Mouse (Mus musculus): ENCODE data around the gene Slc41a2. TPM values are rescaled to one million over a fixed set of nuclear protein-coding genes. Genes with fewer than 3 reads are reported as not detected.

The Slc41a2 gene
- total RNA-seq, 2 experiments from 2014 or later = 1.7 to 2.3 TPM

GRCm38 (mm10) chr10:83220217-83220616 lies 117.5 kb downstream of the Slc41a2 start:
- no peak for DNase-seq

GRCm38 (mm10) chr10:83219729-83220128 lies 118.0 kb downstream of the Slc41a2 start:
- peak; percentile 77 for DNase-seq

GRCm38 (mm10) chr10:83218778-83219177 lies 118.9 kb downstream of the Slc41a2 start:
- DNase-seq = no peak

GRCm38 (mm10) chr10:83217256-83217655 lies 120.4 kb downstream of the Slc41a2 start:
- DNase-seq = peak; percentile 58

GRCm38 (mm10) chr10:83215559-83215958 lies 122.1 kb downstream of the Slc41a2 start:
- no peak for DNase-seq

- DNase-seq = no peak
Measured at GRCm38 (mm10) chr10:83212618-83213017, 125.1 kb downstream of the Slc41a2 start.

- no peak for DNase-seq
Measured at GRCm38 (mm10) chr10:83210968-83211583, 126.6 kb downstream of the Slc41a2 start.

- DNase-seq = no peak
Measured at GRCm38 (mm10) chr10:83210122-83210521, 127.6 kb downstream of the Slc41a2 start.

GRCm38 (mm10) chr10:83209388-83209787 lies 128.3 kb downstream of the Slc41a2 start:
- DNase-seq = no peak

GRCm38 (mm10) chr10:83208436-83208835 lies 129.2 kb downstream of the Slc41a2 start:
- no peak for DNase-seq

GRCm38 (mm10) chr10:83202906-83203702 lies 134.6 kb downstream of the Slc41a2 start:
- no peak for DNase-seq

GRCm38 (mm10) chr10:83201525-83201924 lies 136.2 kb downstream of the Slc41a2 start:
- no peak for DNase-seq

GRCm38 (mm10) chr10:83199290-83199689 lies 138.4 kb downstream of the Slc41a2 start:
- DNase-seq = no peak

- no peak for DNase-seq
Measured at GRCm38 (mm10) chr10:83198692-83199091, 139.0 kb downstream of the Slc41a2 start.

GRCm38 (mm10) chr10:83197690-83198336 lies 139.9 kb downstream of the Slc41a2 start:
- DNase-seq = peak; percentile 86

GRCm38 (mm10) chr10:83191982-83192381 lies 145.7 kb downstream of the Slc41a2 start:
- no peak for DNase-seq

GRCm38 (mm10) chr10:83191476-83191875 lies 146.2 kb downstream of the Slc41a2 start:
- no peak for DNase-seq

GRCm38 (mm10) chr10:83189071-83189470 lies 148.6 kb downstream of the Slc41a2 start:
- DNase-seq = no peak

GRCm38 (mm10) chr10:83186984-83187383 lies 150.7 kb downstream of the Slc41a2 start:
- DNase-seq = peak; percentile 37

GRCm38 (mm10) chr10:83186167-83186566 lies 151.5 kb downstream of the Slc41a2 start:
- DNase-seq = no peak

GRCm38 (mm10) chr10:83185121-83185520 lies 152.6 kb downstream of the Slc41a2 start:
- no peak for DNase-seq

GRCm38 (mm10) chr10:83184480-83185069 lies 153.1 kb downstream of the Slc41a2 start:
- DNase-seq = peak; percentile 56
